In genomic region chr11:46454453-46455045, GRCm38 (mm10) we compare ENCODE assay signal across 14 mouse cellular contexts. TPM values are rescaled to one million over a fixed set of nuclear protein-coding genes. Genes with fewer than 3 reads are reported as not detected.
DNase-seq lines count a peak whose midpoint lies in the region; ATAC-seq and TF ChIP-seq lines count a peak whose summit lies in the region.
"Had no signal": no experiment of that assay in that cellular context is flagged by ENCODE, and none has a peak within 500 bp of the region (broad histone marks: within the 10 kb centered on the region; RNA-seq: fewer than 3 reads in every experiment).

TSS of gene Havcr2 (plus strand) at chr11:46454935.

- H3K4me1 ChIP-seq in liver, embryonic 15.5 days (replicated peaks): peaks cover 14% of the 10 kb centered on the region
- H3K4me1 ChIP-seq in midbrain, postnatal 0 days (ENCODE audit: insufficient read depth, low read length): no peaks in the 10 kb centered on the region
- no peaks in the 10 kb centered on the region for H3K4me1 ChIP-seq in embryonic facial prominence, embryonic 10.5 days
- H3K4me1 ChIP-seq: embryonic facial prominence, embryonic 12.5 days; hindbrain, embryonic 13.5 days; midbrain, embryonic 12.5 days had no signal

- no peak within 1 kb of the TSS for H3K4me3 ChIP-seq in liver, embryonic 15.5 days (replicated peaks)
- no peak within 1 kb of the TSS for H3K4me3 ChIP-seq in midbrain, postnatal 0 days (ENCODE audit: low read depth, low read length)
- no peak within 1 kb of the TSS for H3K4me3 ChIP-seq in embryonic facial prominence, embryonic 10.5 days
- H3K4me3 ChIP-seq: embryonic facial prominence, embryonic 12.5 days; hindbrain, embryonic 13.5 days; midbrain, embryonic 12.5 days had no signal

- no peaks in the 10 kb centered on the region for H3K9me3 ChIP-seq in liver, embryonic 15.5 days (replicated peaks)
- no peaks in the 10 kb centered on the region for H3K9me3 ChIP-seq in midbrain, postnatal 0 days (ENCODE audit: low read length)
- H3K9me3 ChIP-seq in embryonic facial prominence, embryonic 10.5 days: no peaks in the 10 kb centered on the region
- H3K9me3 ChIP-seq: embryonic facial prominence, embryonic 12.5 days; hindbrain, embryonic 13.5 days; midbrain, embryonic 12.5 days had no signal

- H3K4me2 ChIP-seq in liver, embryonic 15.5 days: 0 out of 2 replicates have a peak within 1 kb of the TSS, but pooled peaks have one; percentile 17
- no peak within 1 kb of the TSS for H3K4me2 ChIP-seq in midbrain, postnatal 0 days (ENCODE audit: low read depth, low read length, poor library complexity, severe bottlenecking)
- H3K4me2 ChIP-seq: embryonic facial prominence, embryonic 12.5 days; hindbrain, embryonic 13.5 days; midbrain, embryonic 12.5 days had no signal

- H3K36me3 ChIP-seq in liver, embryonic 15.5 days (replicated peaks): no peaks in the 10 kb centered on the region
- no peaks in the 10 kb centered on the region for H3K36me3 ChIP-seq in splenic B cell, adult 2 months (ENCODE audit: control insufficient read depth, insufficient read depth, low read length, poor library complexity, severe bottlenecking)
- H3K36me3 ChIP-seq in midbrain, postnatal 0 days (ENCODE audit: insufficient read depth, low read length): no peaks in the 10 kb centered on the region
- H3K36me3 ChIP-seq in embryonic facial prominence, embryonic 10.5 days (replicated peaks): no peaks in the 10 kb centered on the region
- H3K36me3 ChIP-seq: embryonic facial prominence, embryonic 12.5 days; hindbrain, embryonic 13.5 days; midbrain, embryonic 12.5 days had no signal

- no peaks in the 10 kb centered on the region for H3K27me3 ChIP-seq in liver, embryonic 15.5 days
- no peaks in the 10 kb centered on the region for H3K27me3 ChIP-seq in splenic B cell, adult 2 months (ENCODE audit: control insufficient read depth, insufficient read depth, low read length, poor library complexity, severe bottlenecking)
- no peaks in the 10 kb centered on the region for H3K27me3 ChIP-seq in midbrain, postnatal 0 days (ENCODE audit: insufficient read depth, low read length)
- no peaks in the 10 kb centered on the region for H3K27me3 ChIP-seq in embryonic facial prominence, embryonic 10.5 days (replicated peaks; ENCODE audit: low read depth, poor library complexity, severe bottlenecking)
- H3K27me3 ChIP-seq: embryonic facial prominence, embryonic 12.5 days; hindbrain, embryonic 13.5 days; midbrain, embryonic 12.5 days had no signal

- 26% methylated on average over 6 of the region's 6 CpGs for WGBS in liver, embryonic 15.5 days (ENCODE audit: insufficient replicate concordance)
- WGBS in midbrain, postnatal 0 days: 81% methylated on average over 6 of the region's 6 CpGs
- 76% methylated on average over 6 of the region's 6 CpGs for WGBS in embryonic facial prominence, embryonic 10.5 days

- TF ChIP-seq CTCF in midbrain, postnatal 0 days (IDR thresholded peaks at IDR 0.05): no peak

- ATAC-seq in common myeloid progenitor, adult 5-6 weeks (replicated peaks; ENCODE audit: low read depth, poor library complexity, severe bottlenecking): peak; percentile 96
- ATAC-seq in liver, embryonic 15.5 days (ENCODE audit: insufficient read depth): peak; percentile 86
- ATAC-seq in midbrain, postnatal 0 days (ENCODE audit: low FRiP score): no peak

- peak; percentile 29 for DNase-seq in layer of hippocampus, adult 9-11 months
- no peak for DNase-seq in layer of hippocampus, adult 8-10 months (ENCODE audit: low spot score in 2 of 2)
- peak; percentile 30 for DNase-seq in splenic B cell, adult 2 months (ENCODE audit: low read depth, low spot score)
- DNase-seq in midbrain, postnatal 0 days (ENCODE audit: low spot score): no peak
- DNase-seq in embryonic facial prominence, embryonic 10.5 days (ENCODE audit: low spot score): no peak
- DNase-seq in embryo, embryonic 9.5 days (ENCODE audit: extremely low spot score): no peak
- DNase-seq: cerebellum, adult 2 months; thymus, postnatal 14 days had no signal

- no peak within 1 kb of the TSS for H3K9ac ChIP-seq in liver, embryonic 15.5 days
- no peak within 1 kb of the TSS for H3K9ac ChIP-seq in midbrain, postnatal 0 days (replicated peaks; ENCODE audit: low read length, poor library complexity, severe bottlenecking)
- H3K9ac ChIP-seq: embryonic facial prominence, embryonic 12.5 days; hindbrain, embryonic 13.5 days; midbrain, embryonic 12.5 days had no signal

- no peak within 1 kb of the TSS for H3K27ac ChIP-seq in liver, embryonic 15.5 days (replicated peaks)
- no peak within 1 kb of the TSS for H3K27ac ChIP-seq in midbrain, postnatal 0 days (ENCODE audit: low read depth, low read length)
- H3K27ac ChIP-seq in embryonic facial prominence, embryonic 10.5 days (replicated peaks): no peak within 1 kb of the TSS
- H3K27ac ChIP-seq: embryonic facial prominence, embryonic 12.5 days; hindbrain, embryonic 13.5 days; kidney, postnatal 0 days; midbrain, embryonic 12.5 days had no signal

RNA-seq across cellular contexts. Expression of gene Havcr2, which starts in this region (rescaled TPM):
- 10 to 100 TPM in 2 of 4 experiments, 1 to 10 TPM in 2; 2.3 to 17.9 (median 9.6) TPM for total RNA-seq in layer of hippocampus, adult 8-10 months (2022)
- total RNA-seq in common myeloid progenitor, adult 5-6 weeks (2017): 1.2 and 4.4 TPM in 2 replicates
- 0.15 and 0.20 TPM in 2 replicates for polyA plus RNA-seq in liver, embryonic 15.5 days (2015; fragmentation: Nextera tagmentation; extraction: Ambion mirVana)
- total RNA-seq in midbrain, postnatal 0 days (2014; rRNA removed): 0.09 and 0.44 TPM in 2 replicates
- polyA plus RNA-seq in midbrain, postnatal 0 days (2015; fragmentation: Nextera tagmentation; extraction: Ambion mirVana): 0.23 and 0.32 TPM in 2 replicates
- 0.08 TPM in 1 of 2 replicates, not detected in the other for polyA plus RNA-seq in embryonic facial prominence, embryonic 10.5 days (2016; fragmentation: Nextera tagmentation; extraction: Ambion mirVana)

Comparison
In these comparisons a context has a peak if more than half of its experiments do, and no peak if none do; other contexts are left out.
1. DNase-seq: peak in layer of hippocampus, adult 9-11 months (single experiment) and splenic B cell, adult 2 months (single experiment); none in layer of hippocampus, adult 8-10 months (0 of 2), midbrain, postnatal 0 days (single experiment), embryonic facial prominence, embryonic 10.5 days (single experiment) and embryo, embryonic 9.5 days (single experiment).
2. Peak in ATAC-seq and H3K4me2 ChIP-seq in liver, embryonic 15.5 days; RNA of the gene not detected or under 1 TPM.